Mouse (Mus musculus): ENCODE measurements around the gene Gm20388. TPM values are rescaled to one million over a fixed set of nuclear protein-coding genes. Genes with fewer than 3 reads are reported as not detected.
A peak's percentile ranks its signal among the peaks of the same experiment; 100 is the strongest.

Gene Gm20388
- total RNA-seq, 2 experiments from 2014 or later: 10.7 TPM; not detected in 1

DNA sequence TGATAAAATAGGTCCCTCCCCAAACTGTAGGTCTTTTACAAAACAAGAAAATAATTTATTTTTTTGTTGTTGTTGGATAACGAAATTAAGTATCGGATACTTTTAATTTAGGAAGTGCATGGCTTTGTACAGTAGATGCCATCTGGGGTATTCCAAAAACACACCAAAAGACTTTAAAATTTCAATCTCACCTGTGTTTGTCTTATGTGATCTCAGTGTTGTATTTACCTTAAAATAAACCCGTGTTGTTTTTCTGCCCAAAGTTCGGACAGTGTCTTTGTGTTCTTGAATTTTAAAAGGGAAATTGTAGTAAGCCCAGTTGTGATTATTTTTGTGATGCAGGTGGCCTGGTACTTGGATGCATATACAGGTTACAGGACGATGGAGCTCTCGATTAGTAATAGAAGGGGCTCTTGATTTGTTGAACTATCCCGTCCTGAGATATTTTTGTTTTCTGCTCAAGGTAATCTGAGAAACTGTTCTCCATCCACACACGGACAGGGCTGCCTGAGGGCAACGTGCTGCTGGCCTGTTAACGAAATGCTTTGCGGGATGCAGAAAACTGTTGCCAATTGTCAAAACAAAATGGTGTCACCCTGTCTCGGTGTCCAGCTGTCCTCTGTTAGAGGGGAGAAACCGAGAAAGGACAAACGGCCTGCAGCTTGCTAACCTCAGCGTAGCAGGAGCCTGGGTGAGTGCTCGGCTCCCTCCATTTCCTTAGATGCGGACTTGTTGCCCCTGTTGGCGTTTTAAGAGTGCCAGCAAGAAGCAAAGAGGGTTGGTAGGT, 1208.2 kb downstream of the Gm20388 start:
- no peak for DNase-seq (ENCODE audit: low spot score in 2 of 2)

DNA sequence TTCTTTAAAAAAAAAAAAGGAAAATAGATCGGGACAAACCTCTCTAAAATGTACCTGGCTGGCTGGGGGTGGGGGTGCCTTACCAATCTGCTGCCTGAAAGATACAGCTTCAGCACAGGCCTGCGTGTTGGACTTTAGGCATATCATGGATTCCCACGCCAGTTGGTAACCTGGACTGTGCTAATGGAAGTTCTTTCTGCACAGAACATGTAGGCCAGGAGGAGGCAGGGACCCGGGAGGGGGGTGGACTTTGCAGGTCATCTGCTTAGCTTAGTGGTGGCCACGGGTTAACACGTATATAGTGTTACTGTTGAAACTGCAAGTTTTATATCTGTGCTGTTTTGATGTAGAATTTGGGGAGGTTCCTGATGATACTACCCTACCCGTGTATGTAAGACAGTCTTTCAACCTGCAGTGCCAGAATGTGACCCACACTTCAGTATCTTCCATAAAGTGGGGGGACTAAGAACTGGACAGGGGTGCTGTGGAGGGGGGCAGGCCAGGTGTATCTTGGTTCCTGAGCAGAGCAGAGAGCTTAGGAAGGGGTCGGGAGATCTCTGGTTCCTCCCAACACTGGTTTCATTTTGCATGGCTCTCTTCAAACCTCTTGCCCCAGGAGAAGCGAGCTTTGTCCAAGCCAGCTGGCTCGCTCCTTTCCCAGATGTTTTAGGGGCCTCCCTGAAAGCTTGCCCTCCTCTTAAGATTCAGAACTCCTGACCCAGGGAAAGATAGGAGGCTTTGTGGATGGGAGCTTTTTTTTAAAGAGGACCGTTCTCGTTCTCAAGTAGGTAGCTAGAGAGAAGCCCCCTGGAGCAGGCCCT, 1209.2 kb downstream of the Gm20388 start:
- no peak for DNase-seq (ENCODE audit: low spot score in 2 of 2)

DNA sequence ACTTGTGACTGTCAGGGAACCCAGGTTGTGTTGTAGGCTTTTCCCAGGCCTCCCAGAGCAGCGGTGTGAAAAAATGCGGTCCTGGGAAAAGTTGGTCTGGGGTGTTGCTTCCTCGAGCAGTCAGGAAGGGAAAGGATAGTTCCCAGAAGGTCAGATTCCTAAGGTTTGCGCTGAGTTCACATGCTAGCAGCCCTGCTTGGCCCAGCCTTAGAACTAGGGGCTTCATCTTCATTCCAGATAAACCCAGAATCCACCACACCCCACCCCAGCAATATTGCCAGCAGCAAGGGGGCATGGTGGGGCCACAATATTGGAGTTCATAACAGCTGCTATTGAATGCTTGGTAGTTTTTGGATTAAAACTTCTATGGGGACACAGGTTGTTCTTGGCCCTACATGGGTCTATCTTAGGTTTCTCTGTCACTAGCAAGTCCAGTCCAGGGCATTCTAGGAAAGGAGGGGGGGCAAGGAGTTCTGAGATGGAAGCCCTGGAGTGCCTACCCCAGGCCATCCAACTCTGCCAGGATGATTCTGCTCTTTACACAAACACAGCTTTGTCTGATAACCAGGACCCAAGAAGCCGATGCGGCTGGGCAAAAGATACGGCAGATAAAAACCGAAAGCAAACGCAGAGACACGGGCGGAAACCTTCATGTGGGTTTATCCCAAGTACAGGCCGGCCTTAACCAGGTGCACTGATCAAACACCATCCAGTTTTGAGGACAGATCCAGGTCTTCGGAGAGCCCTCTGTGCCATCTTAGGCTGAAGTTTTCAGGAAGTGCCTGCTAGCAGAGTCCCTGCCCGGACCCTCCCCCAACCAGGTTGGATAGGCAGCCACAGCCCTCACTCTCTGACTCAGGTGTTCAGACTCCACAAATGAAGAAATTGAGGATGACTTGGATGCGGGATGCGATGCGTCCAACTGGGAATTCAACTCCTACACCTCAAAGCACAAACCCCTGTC, 1210.1 kb downstream of the Gm20388 start:
- DNase-seq (ENCODE audit: low spot score in 2 of 2): no peak

DNA sequence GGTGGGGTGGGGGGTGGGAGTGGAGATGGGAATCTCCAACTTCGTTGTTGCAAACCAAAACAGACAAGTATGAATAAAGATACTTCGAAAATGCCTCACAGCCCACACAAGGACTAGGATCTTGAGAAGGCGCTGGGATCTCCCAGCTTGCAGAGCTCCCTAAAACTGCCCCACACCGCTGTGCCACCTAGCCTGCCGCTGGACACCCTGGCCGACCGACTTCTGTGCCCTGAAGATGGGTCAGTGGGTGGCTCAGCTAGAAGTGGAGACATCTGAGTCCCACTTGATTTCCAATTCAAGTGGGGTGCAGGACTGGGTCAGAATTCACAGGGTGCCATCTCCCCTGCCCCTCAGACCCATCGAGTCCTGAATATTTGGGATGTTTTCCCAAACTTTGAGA, 1211.1 kb downstream of the Gm20388 start:
- DNase-seq (ENCODE audit: low spot score in 2 of 2): no peak

DNA sequence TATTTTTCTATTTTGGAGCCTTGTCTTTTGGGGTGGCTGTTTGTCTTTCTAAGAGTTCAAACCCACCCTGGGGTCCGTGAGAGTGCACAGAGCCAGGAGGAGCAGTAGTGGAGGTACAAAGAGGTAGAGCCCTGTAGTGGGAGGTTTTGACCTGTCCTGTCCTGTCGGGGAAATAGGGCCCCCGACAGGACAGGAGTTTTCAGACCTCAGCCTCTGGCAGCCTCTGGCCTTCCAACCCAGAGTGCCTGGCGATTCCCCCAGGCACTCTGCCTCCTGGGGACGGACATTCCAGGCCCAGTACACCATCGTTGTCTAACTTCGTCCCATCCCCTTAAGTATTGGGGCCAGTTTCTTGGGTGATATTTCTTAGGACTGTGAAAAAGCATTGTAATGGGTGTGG, 1211.7 kb downstream of the Gm20388 start:
- no peak for DNase-seq (ENCODE audit: low spot score in 2 of 2)

DNA sequence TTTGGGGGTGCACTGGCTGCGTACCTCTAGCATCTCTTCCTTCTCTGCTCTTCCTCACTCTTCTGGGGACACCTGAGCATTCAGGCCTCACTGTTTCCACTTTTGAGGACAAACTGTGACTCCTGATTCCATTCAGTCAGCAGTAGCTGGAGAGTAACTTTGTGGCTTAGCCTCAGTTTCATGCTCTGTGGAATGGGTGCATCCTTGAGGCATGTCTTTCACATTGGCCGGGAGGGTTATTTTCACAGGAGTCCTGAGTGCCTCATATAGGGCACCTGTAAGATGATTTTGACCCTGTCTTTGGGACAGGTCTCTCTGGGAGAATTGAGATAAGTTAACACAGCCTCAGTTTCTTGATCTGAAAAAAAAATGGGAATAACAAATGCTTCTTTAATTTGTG, 1212.5 kb downstream of the Gm20388 start:
- no peak for DNase-seq (ENCODE audit: low spot score in 2 of 2)

DNA sequence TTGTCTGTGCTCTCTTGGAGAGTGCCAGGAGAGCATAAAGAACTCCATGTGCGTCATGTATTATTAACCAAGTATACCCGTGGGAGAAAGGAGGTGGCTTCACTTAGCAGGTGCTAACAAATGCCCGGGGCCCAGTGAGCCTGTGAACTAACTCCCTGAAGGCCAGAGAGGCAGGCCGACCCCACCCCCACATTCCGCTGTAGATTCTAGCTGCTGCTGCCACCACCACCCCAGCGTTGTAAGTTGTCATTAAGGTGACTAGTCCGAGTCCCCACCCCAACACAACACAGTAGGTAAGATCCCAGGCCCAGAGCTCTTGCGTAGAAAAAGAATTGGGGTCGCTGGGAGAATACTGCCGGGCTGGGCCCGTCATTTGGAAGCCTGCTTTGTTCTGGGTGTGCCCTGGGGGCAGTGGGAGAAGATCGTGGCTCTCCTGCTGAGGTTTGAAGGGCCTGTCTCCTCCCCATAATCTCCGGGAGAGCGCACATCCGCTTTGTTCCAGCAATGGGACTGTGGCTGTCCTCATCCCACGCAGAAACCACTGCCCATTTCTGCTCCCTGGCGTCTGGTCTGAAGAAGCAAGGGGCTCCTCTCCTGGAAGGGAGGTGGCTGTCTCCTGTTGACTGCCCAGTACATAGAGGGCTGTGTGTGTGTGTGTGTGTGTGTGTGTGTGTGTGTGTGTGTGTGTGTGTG, 1214.1 kb downstream of the Gm20388 start:
- no peak for DNase-seq (ENCODE audit: low spot score in 2 of 2)

DNA sequence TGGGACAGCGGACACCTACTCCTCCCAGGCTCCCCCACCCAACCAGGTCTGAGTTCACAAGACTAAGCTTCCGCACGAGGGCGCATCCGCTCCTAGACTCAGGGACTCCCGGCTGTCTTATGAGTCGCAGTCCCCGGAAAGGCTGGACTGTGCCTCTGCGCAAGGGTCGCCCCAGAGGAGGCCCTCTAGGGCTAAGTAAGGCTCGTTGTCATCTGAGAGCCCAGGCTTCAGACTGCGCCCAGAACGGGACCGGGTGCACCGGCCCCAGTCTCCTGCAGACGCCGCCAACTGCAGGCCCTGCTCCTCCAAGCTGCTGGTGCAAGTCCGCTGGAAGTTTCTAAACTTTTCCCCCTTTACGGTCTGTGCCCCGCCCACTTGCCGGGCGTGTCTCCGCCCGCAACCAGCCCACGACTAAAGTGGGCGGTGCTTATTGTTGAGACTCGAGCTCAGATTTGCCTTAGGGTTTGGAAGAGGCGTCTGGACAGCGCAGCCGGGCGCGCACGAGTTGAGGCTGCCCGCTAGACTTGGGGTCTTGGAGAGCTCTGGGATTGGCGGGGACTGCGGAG, 1214.8 kb downstream of the Gm20388 start:
- peak in 1 of 2 experiments; percentile 50 for DNase-seq (ENCODE audit: low spot score in 2 of 2)

DNA sequence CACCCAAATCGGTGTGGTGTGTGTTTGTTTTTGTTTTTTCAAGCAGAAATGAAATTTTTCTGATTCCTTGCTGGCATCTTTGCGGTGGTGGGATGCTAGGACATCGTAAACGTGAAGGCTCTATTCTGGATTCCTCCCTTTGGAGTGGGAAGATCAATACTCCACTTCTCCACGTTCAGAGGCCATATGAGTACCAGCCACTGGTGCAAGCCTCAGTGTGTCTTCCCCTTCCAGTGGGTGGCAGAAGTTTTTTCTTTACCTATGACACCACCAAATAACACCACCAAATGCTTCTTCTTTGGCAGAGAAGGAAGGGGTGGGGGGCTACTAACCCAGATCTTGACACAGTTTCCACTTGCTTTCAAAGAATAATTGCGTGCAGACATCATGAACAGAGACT, 1215.5 kb downstream of the Gm20388 start:
- DNase-seq (ENCODE audit: low spot score in 2 of 2): no peak

DNA sequence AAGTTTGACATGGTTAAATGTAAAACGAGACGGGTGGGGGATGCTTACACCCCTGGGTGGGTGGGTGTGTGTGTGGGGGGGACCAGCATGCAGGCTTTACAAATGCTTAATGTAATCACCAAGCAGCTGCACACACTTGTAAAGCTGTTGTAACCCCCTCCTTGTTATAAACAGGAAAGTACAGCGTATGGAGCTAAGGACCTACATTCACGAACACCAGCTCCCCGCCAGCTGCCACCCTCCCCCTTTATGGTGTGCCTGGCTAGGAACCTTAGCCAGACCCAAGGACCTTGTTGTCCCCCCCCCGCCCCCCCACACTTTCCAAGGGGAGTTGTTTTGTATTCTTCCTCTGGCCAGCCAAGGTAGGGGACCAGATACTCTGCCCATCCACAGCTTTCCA, 1216.1 kb downstream of the Gm20388 start:
- no peak for DNase-seq (ENCODE audit: low spot score in 2 of 2)

DNA sequence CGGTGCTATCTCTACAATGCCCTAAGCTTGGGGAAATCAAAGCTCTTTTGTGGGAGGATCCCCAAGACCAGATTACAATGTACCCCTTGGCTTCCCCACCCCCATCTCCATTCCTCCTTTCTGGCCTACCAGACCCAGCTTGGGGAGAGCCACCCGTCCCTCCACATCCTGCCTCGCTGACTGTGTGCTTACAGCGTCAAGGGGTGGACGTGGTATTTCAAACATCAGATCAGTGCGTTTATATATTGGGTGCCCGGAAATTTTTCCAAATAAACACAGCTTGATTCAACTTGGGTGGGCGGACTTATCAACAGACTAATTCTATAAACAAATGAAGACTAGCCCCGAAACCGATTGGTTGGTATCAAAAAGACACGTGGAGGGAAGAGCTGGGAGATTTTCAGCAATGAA, 1216.7 kb downstream of the Gm20388 start:
- DNase-seq (ENCODE audit: low spot score in 2 of 2): no peak

DNA sequence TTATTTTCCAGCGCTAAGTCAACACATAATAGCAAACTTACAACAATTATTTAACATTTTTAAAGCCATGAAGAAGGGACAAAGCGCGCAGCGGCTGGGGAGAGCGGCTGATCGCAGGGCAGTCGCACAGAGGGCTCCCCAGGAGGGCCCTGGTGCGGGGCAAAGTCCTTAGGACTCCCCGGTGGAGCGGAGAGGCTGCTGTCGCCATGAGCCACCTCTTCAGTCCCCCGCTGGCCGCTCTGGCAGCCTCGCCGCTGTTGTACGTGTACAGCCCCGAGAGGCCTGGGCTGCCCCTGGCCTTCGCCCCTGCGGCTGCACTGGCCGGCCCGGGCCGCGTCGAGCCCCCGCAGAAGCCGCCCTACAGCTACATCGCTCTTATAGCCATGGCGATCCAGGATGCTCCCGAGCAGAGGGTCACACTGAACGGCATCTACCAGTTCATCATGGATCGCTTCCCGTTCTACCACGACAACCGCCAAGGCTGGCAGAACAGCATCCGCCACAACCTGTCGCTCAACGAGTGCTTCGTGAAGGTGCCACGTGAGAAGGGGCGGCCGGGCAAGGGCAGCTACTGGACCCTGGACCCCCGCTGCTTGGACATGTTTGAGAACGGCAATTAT, 1217.2 kb downstream of the Gm20388 start, which contains the start of gene Foxl1:
Gene Foxl1, plus strand, starts transcription at position 185 of the 620 bp plus-strand sequence.
- no peak for DNase-seq (ENCODE audit: low spot score in 2 of 2)

DNA sequence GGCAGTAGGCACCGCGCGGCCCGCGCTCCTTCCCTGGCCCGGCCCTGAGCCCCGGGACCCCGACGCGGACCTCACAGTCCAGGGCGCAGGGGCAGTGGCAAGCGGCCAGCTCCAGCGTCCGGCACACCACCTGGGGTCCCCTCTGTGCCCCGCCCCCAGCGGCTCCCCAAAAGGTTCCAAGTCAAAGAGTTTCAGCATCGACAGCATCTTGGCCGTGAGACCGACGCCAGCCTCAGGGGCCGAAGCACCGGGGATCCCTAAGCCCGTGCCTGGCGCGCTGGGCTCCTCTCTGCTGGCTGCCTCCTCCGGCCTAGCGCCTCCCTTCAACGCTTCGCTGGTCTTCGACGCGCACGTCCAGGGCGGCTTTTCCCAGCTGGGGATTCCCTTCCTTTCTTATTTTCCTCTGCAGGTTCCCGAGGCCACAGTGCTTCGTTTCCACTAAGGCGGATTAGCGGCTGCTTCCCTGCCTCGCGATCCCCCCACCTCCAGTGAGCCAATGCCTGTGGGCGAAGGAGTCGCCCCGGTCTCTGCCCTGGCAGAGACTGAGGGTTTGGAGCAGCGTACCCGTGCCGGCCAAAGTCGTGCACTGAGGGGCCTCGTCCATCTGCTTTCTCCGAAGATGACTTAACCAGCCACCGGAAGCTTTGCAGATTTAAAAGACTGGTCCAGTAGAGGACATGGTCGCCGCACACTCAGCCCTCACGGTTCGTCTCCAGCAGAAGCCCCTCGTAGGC, 1218.1 kb downstream of the Gm20388 start:
- DNase-seq (ENCODE audit: low spot score in 2 of 2): no peak

DNA sequence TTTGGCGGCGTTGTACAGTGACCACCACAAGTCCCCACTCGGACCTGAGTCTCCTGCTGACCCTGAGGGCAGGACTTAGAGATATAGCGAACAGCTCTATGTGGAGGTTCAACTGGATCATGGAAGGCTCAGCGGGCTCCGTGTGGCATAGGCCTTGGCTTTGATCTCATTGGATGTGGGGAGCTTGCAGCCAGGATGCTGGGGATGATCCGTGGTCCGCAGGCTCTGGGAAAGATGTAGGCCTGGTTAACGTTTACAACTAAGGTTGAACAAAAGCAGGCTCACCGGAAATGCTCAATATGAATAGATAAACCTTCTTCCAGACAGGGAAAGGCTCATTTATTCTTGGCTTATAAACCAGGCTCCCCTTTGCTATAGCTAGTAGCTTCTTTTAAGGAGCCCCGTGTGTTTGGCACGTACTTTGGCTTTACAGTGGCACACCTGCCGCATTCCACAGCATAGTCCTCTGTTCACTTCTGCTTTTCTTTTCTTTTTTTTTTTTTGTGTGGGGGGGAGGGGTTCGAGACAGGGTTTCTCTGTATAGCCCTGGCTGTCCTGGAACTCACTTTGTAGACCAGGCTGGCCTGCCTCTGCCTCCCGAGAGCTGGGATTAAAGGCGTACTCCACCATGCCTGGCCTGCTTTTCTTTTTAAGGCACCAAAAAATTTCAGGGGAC, 1218.8 kb downstream of the Gm20388 start:
- no peak for DNase-seq (ENCODE audit: low spot score in 2 of 2)

DNA sequence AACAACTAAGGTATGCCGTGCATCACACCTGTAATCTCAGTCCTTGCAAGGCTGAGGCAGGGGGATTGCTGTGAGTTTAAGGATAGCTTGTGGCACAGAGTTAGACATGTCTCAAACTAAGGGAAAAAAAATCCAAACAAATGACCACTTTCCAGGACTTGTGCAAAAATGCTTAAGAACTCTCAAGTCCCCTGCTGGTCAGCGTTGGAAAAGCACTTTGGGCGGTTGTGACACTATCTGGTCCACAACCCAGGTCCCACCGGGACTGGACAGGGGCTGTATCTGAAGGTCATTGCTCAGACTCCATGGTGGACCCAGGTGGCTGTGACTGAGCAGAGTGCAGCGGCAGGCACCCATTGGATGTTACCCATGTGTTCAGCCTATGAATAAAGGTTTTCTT, 1219.9 kb downstream of the Gm20388 start:
- DNase-seq (ENCODE audit: low spot score in 2 of 2): no peak

DNA sequence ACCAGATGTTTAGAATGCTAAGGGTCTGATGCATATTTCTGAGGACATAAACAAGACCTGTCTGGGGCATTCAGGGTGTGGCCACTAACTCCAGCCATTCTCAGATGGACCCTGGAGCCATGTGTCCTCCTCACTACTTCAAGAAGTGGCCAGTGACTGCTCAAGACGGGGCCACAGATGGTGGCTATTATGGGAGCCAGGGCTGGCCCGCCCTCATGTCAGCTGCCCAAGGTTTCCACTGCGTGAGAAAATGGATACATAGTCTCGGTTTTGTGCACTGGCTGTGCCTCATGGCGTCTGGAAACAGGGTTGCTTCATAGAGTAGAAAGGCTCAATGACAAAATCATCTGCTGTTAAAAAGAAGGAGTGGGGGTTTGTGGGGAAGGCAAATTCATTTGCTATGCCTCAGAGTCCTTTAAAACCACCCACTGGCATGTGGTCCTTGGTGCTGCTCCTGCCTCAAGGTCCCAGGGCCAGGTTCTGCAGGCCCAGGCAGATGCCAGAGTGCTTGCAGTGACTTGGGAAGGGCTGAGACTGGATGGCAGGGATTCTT, 1222.4 kb downstream of the Gm20388 start:
- no peak for DNase-seq (ENCODE audit: low spot score in 2 of 2)

DNA sequence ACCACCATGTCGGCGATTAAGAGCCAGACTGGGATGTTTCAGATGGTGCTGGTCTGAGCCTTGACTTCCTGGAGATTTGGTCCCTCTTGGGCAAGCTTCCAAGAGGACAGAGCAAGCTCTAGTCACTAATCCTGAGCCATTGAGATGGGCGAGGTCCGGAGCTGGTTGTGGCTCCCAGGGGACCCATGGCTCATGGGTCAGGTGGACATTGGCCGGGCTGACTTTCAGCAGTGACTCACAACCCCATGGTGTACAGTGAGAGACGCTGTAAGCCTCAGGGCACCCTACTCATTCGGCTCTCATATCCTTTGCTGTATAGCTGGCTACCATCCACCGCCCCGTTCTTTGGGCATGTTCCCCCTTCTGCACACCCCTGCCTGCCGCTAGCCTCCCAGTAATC, 1223.5 kb downstream of the Gm20388 start:
- DNase-seq (ENCODE audit: low spot score in 2 of 2): no peak

DNA sequence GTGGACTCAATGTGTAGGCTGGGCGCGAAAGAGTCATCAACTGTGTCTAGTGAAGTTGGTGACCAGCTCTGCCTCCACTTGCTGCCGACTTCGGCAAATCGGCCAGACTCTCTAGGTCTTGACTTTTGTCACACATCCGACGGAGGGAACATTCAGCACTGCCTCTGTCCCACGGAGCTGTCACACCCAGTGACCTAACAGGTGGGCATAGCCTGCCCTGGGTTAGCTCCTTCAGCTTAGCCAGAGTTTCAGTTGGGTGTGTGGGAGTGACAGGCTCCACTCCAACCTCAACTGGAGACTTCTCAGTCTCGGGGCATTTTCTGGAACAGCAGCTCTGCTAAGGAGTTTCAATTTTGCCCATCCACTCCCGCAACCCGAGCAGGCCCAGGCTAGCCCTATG, 1223.9 kb downstream of the Gm20388 start:
- DNase-seq (ENCODE audit: low spot score in 2 of 2): no peak

All from layer of hippocampus, adult 18-20 months (tissue).